Mouse (Mus musculus) MEL (cell line): Measurements from ENCODE around the gene Vtn. TPM values are rescaled to one million over a fixed set of nuclear protein-coding genes. Genes with fewer than 3 reads are reported as not detected.

Experiments used
- DNase-seq: peaks from one replicate; pipeline ENCODE4 v3.0.0; 2011; ENCODE audit warnings: low read depth, low spot score
- H3K27ac ChIP-seq: 2 replicates; pipeline ENCODE4 v1.5.1; 2012; ENCODE audit warnings: low read depth, mild to moderate bottlenecking, control low read depth, low read length, moderate library complexity; ENCODE audit not compliant: control insufficient read depth
- H3K27me3 ChIP-seq, 2 experiments: fragments of 150-350 bp in 1 of 2; sonication (generic) in 1 of 2; 2 replicates each; pipeline ENCODE4 v1.6.1; 2012; ENCODE audit warnings: low read length in 2 of 2, mild to moderate bottlenecking in 2 of 2, improper control_type of control experiment in 1 of 2, moderate library complexity in 1 of 2; ENCODE audit not compliant: insufficient read depth in 2 of 2, control insufficient read depth in 1 of 2
- H3K36me3 ChIP-seq, 2 experiments: 2 replicates each; pipeline ENCODE4 v1.6.1; 2012 to 2014; ENCODE audit warnings: low read length in 2 of 2, improper control_type of control experiment in 1 of 2, inconsistent platforms in 1 of 2, mild to moderate bottlenecking in 1 of 2; ENCODE audit not compliant: insufficient read depth in 2 of 2, control insufficient read depth in 1 of 2
- H3K4me1 ChIP-seq, 2 experiments: fragments of 150-350 bp in 1 of 2; sonication (generic) in 1 of 2; 2 replicates each; pipeline ENCODE4 v1.6.1; 2012; ENCODE audit warnings: low read length in 2 of 2, improper control_type of control experiment in 1 of 2, mild to moderate bottlenecking in 1 of 2; ENCODE audit not compliant: insufficient read depth in 2 of 2, control insufficient read depth in 1 of 2
- H3K4me3 ChIP-seq, 2 experiments: fragments of 150-350 bp in 1 of 2; sonication (generic) in 1 of 2; 2 replicates each; pipeline ENCODE4 v1.5.1; 2012; ENCODE audit warnings: low read depth in 2 of 2, low read length in 2 of 2, mild to moderate bottlenecking in 2 of 2, moderate library complexity in 2 of 2, control low read depth in 1 of 2, improper control_type of control experiment in 1 of 2; ENCODE audit not compliant: control insufficient read depth in 1 of 2, insufficient read depth in 1 of 2
- H3K79me2 ChIP-seq: 2 replicates; pipeline ENCODE4 v1.6.1; 2012; ENCODE audit warnings: mild to moderate bottlenecking, low read length, moderate library complexity; ENCODE audit not compliant: control insufficient read depth, poor library complexity, insufficient read depth
- H3K9ac ChIP-seq: 2 replicates; pipeline ENCODE4 v1.6.1; 2012; ENCODE audit warnings: low read depth, mild to moderate bottlenecking, control low read depth, low read length, moderate library complexity; ENCODE audit not compliant: control insufficient read depth, poor library complexity, severe bottlenecking
- H3K9me3 ChIP-seq: fragments of 150-350 bp; sonication (generic); replicated peaks from 2 replicates; pipeline ENCODE4 v1.6.1; 2012; ENCODE audit warnings: mild to moderate bottlenecking, low read length, improper control_type of control experiment, moderate library complexity; ENCODE audit not compliant: insufficient read depth
- CHD1 ChIP-seq: IDR thresholded peaks from 2 replicates; pipeline ENCODE4 v1.6.1; 2012; ENCODE audit warnings: low read depth, mild to moderate bottlenecking, inconsistent platforms, low read length, improper control_type of control experiment
- CHD2 ChIP-seq: IDR thresholded peaks from 2 replicates; pipeline ENCODE4 v1.6.1; 2011; ENCODE audit warnings: low read length, improper control_type of control experiment
- CTCF ChIP-seq, 3 experiments: IDR thresholded peaks in 2 of 3; conservative IDR thresholded peaks in 1 of 3; 2 replicates each; pipeline ENCODE4 v1.5.1; 2011 to 2012; ENCODE audit warnings: low read length in 3 of 3, low read depth in 2 of 3, mild to moderate bottlenecking in 2 of 3, improper control_type of control experiment in 1 of 3, inconsistent platforms in 1 of 3, mixed read lengths in 1 of 3, moderate library complexity in 1 of 3; ENCODE audit not compliant: control insufficient read depth in 1 of 3, insufficient read depth in 1 of 3, poor library complexity in 1 of 3, severe bottlenecking in 1 of 3
- E2F4 ChIP-seq: IDR thresholded peaks from 2 replicates; pipeline ENCODE4 v1.6.1; 2011; ENCODE audit warnings: low read depth, low read length, improper control_type of control experiment, borderline replicate concordance
- EP300 ChIP-seq, 2 experiments: IDR thresholded peaks; 2 replicates each; pipeline ENCODE4 v1.6.1; 2011; ENCODE audit warnings: improper control_type of control experiment in 2 of 2, low read length in 2 of 2, low read depth in 1 of 2, mild to moderate bottlenecking in 1 of 2
- ETS1 ChIP-seq: IDR thresholded peaks from 2 replicates; pipeline ENCODE4 v1.6.1; 2012; ENCODE audit warnings: low read depth, mild to moderate bottlenecking, inconsistent platforms, low read length, improper control_type of control experiment, moderate library complexity
- HCFC1 ChIP-seq: IDR thresholded peaks from 2 replicates; pipeline ENCODE4 v1.6.1; 2012; ENCODE audit warnings: low read depth, mild to moderate bottlenecking, inconsistent platforms, low read length, improper control_type of control experiment, moderate library complexity
- MEF2A ChIP-seq: IDR thresholded peaks from 2 replicates; pipeline ENCODE4 v1.6.1; 2014; ENCODE audit warnings: low read depth, mild to moderate bottlenecking, inconsistent platforms, low read length, improper control_type of control experiment; ENCODE audit not compliant: poor library complexity, insufficient replicate concordance, severe bottlenecking; ENCODE audit errors: extremely low read depth
- MXI1 ChIP-seq: IDR thresholded peaks from 2 replicates; pipeline ENCODE4 v1.6.1; 2011; ENCODE audit warnings: mild to moderate bottlenecking, low read depth, low read length, improper control_type of control experiment
- MYC ChIP-seq: IDR thresholded peaks from 2 replicates; pipeline ENCODE4 v1.6.1; 2011; ENCODE audit warnings: low read depth, mild to moderate bottlenecking, low read length, improper control_type of control experiment, moderate library complexity
- POLR2A ChIP-seq, 2 experiments: IDR thresholded peaks; 2 replicates each; pipeline ENCODE4 v1.6.1; 2011 to 2012; ENCODE audit warnings: low read length in 2 of 2, mild to moderate bottlenecking in 2 of 2, control low read depth in 1 of 2, improper control_type of control experiment in 1 of 2, low read depth in 1 of 2, moderate library complexity in 1 of 2; ENCODE audit not compliant: control insufficient read depth in 1 of 2, insufficient read depth in 1 of 2, poor library complexity in 1 of 2
- RCOR1 ChIP-seq: IDR thresholded peaks from 2 replicates; pipeline ENCODE4 v1.6.1; 2012; ENCODE audit warnings: low read depth, mild to moderate bottlenecking, inconsistent platforms, low read length, improper control_type of control experiment
- SIN3A ChIP-seq: IDR thresholded peaks from 2 replicates; pipeline ENCODE4 v1.6.1; 2012; ENCODE audit warnings: low read length, improper control_type of control experiment, inconsistent platforms
- TAL1 ChIP-seq: IDR thresholded peaks from 2 replicates; pipeline ENCODE4 v1.6.1; 2012; ENCODE audit warnings: mild to moderate bottlenecking, inconsistent platforms, low read length, moderate library complexity, mixed read lengths
- TCF12 ChIP-seq: IDR thresholded peaks from 2 replicates; pipeline ENCODE4 v1.6.1; 2014; ENCODE audit warnings: low read depth, mild to moderate bottlenecking, inconsistent platforms, low read length, improper control_type of control experiment, moderate library complexity
- UBTF ChIP-seq: IDR thresholded peaks from 2 replicates; pipeline ENCODE4 v1.6.1; 2012; ENCODE audit warnings: low read depth, mild to moderate bottlenecking, inconsistent platforms, low read length, improper control_type of control experiment, moderate library complexity, borderline replicate concordance; ENCODE audit not compliant: insufficient read depth
- USF2 ChIP-seq, 2 experiments: IDR thresholded peaks; 2 replicates each; pipeline ENCODE4 v1.6.1; 2011 to 2012; ENCODE audit warnings: improper control_type of control experiment in 2 of 2, low read length in 2 of 2, borderline replicate concordance in 1 of 2, inconsistent platforms in 1 of 2, low read depth in 1 of 2, mild to moderate bottlenecking in 1 of 2; ENCODE audit not compliant: insufficient read depth in 1 of 2
- ZMIZ1 ChIP-seq: IDR thresholded peaks from 2 replicates; pipeline ENCODE4 v1.6.1; 2012; ENCODE audit warnings: low read depth, mild to moderate bottlenecking, inconsistent platforms, low read length, improper control_type of control experiment, moderate library complexity
- polyA plus RNA-seq, 2 experiments: library from polyadenylated mRNA; stranded (reverse) in 1 of 2; unstranded in 1 of 2; fragments of >175 nt in 1 of 2; fragments of >200 nt in 1 of 2; gene quantifications; 2 replicates each; pipeline versions ENCODE4 v1.2.1 to v1.2.4; 2012; ENCODE audit warnings: low replicate concordance in 2 of 2, low read depth in 1 of 2; ENCODE audit not compliant: insufficient read length in 2 of 2, insufficient read depth in 1 of 2, missing spikeins in 1 of 2
- total RNA-seq: library from RNA; depleted of rRNA; stranded (reverse); fragments of 300-350 nt; gene quantifications from 2 replicates; pipeline ENCODE4 v1.2.3, GENCODE M21; 2012

Gene Vtn
- total and polyA plus RNA-seq, 3 experiments, result 0.18 TPM; not detected in 2

- H3K36me3 ChIP-seq, result no peaks in the 10 kb centered on the region; a peak in 2 of 4 replicates
- no peaks in the 10 kb centered on the region for H3K4me1 ChIP-seq
- no peak overlapping the region for H3K4me3 ChIP-seq
- H3K27ac ChIP-seq, result no peak overlapping the region
- DNase-seq, result no peak
- no peaks in the 10 kb centered on the region for H3K9me3 ChIP-seq
- no peak for TF ChIP-seq POLR2A (IDR thresholded peaks at IDR 0.05; ENCODE audit: control insufficient read depth in 1 of 2, insufficient read depth in 1 of 2, low read depth in 1 of 2, low read length in 2 of 2, poor library complexity in 1 of 2)
- TF ChIP-seq TCF12, result no peak
- TF ChIP-seq HCFC1, result no peak
- no peak for TF ChIP-seq ZMIZ1
- TF ChIP-seq CHD2, result no peak
- no peak for TF ChIP-seq ETS1
- no peak for TF ChIP-seq EP300 (IDR thresholded peaks at IDR 0.05; ENCODE audit: low read depth in 1 of 2, low read length in 2 of 2)
- no peak for TF ChIP-seq MYC
- TF ChIP-seq SIN3A, result no peak
- no peak for TF ChIP-seq TAL1
- no peak for TF ChIP-seq UBTF
- TF ChIP-seq MXI1, result no peak
- TF ChIP-seq USF2 (IDR thresholded peaks at IDR 0.05; ENCODE audit: borderline replicate concordance in 1 of 2, insufficient read depth in 1 of 2, low read depth in 1 of 2, low read length in 2 of 2), result no peak
- TF ChIP-seq E2F4, result no peak
- no peaks in the 10 kb centered on the region for H3K79me2 ChIP-seq
- no peak overlapping the region for H3K9ac ChIP-seq
- H3K27me3 ChIP-seq, result no peaks in the 10 kb centered on the region
These were observed 29.8 kb downstream of the Vtn start for GRCm38 (mm10) chr11:78528714-78529113.

DNA sequence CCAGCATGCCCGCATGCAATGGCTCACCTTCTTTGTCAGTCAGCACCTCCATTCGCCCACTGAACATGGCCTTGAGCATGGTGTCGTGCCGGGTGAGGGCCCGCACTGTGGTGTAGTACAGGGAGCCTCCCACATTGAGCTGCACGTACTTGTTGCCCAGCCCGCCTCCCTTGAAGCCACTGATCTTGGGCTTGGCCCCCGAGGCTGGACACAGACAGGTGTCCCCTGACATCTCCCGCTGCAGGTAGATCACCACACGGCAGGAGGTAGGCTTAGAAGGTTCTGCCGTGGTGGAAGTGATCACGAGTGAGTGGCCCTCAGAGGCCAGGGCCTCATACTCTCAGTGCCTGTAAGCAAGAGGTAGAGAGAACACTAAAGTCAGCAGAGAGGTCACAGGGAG, 31.1 kb downstream of the Vtn start:
- no peak overlapping the region for H3K27ac ChIP-seq
- H3K9me3 ChIP-seq, result no peaks in the 10 kb centered on the region
- H3K36me3 ChIP-seq, result peaks cover 0 to 4% of the 10 kb centered on the region in 2 experiments; a peak in 2 of 4 replicates
- H3K27me3 ChIP-seq, result no peaks in the 10 kb centered on the region
- DNase-seq, result no peak
- no peak for TF ChIP-seq CTCF (IDR thresholded peaks at IDR 0.05 in 2 of 3, conservative IDR thresholded peaks at IDR 0.05 in 1 of 3; ENCODE audit: control insufficient read depth in 1 of 3, insufficient read depth in 1 of 3, low read depth in 2 of 3, low read length in 3 of 3, poor library complexity in 1 of 3, severe bottlenecking in 1 of 3)
- TF ChIP-seq ETS1, result no peak
- no peak for TF ChIP-seq CHD1
- no peak for TF ChIP-seq MEF2A
- TF ChIP-seq RCOR1, result no peak
- no peak for TF ChIP-seq E2F4
- no peak overlapping the region for H3K4me3 ChIP-seq
- no peaks in the 10 kb centered on the region for H3K79me2 ChIP-seq
- peaks cover 0 to 6% of the 10 kb centered on the region in 2 experiments; a peak in 3 of 4 replicates for H3K4me1 ChIP-seq
- H3K9ac ChIP-seq, result no peak overlapping the region
